ENCODE assay signal across 7 mouse cellular contexts in genomic region chr19:44312007-44312360, GRCm38 (mm10). TPM values are rescaled to one million over a fixed set of nuclear protein-coding genes. Genes with fewer than 3 reads are reported as not detected.
DNase-seq lines count a peak whose midpoint lies in the region; TF ChIP-seq lines count a peak whose summit lies in the region.

No protein-coding gene starts in this region.

- no peak for TF ChIP-seq POLR2A in brain, embryonic 14.5 days (IDR thresholded peaks at IDR 0.05; ENCODE audit: borderline replicate concordance, extremely low read depth, insufficient read depth, insufficient read length, poor library complexity, severe bottlenecking)
- peak; percentile 22 for TF ChIP-seq POLR2A in myocyte (IDR thresholded peaks at IDR 0.05; ENCODE audit: insufficient read length, low read depth)

- DNase-seq in kidney, adult 11 months: peak; percentile 18
- DNase-seq in kidney, postnatal 10 days: no peak
- peak; percentile 93 for DNase-seq in Muller cell, postnatal 12 days (ENCODE audit: inconsistent ontology term)
- peak; percentile 70 for DNase-seq in brain, embryonic 14.5 days (ENCODE audit: low read depth)
- DNase-seq in urinary bladder, adult 18-20 months (ENCODE audit: low spot score in 2 of 2): no peak
- no peak for DNase-seq in right cerebral cortex, postnatal 14 days

- H3K36me3 ChIP-seq in myocyte (ENCODE audit: control insufficient read depth, insufficient read depth): peaks cover 19% of the 10 kb centered on the region

- TF ChIP-seq CTCF in brain, embryonic 14.5 days (IDR thresholded peaks at IDR 0.05; ENCODE audit: borderline replicate concordance, extremely low read depth, insufficient read depth, insufficient read length): no peak

- peak overlapping the region; percentile 63 for H3K4me2 ChIP-seq in myocyte (ENCODE audit: low read depth)

- no peaks in the 10 kb centered on the region for H3K27me3 ChIP-seq in myocyte (ENCODE audit: control insufficient read depth, insufficient read depth, insufficient read length)

- no peak overlapping the region for H3ac ChIP-seq in myocyte (ENCODE audit: control insufficient read depth, insufficient read length)

- no peak overlapping the region for H3K4me3 ChIP-seq in myocyte

- H3K79me2 ChIP-seq in myocyte (ENCODE audit: control insufficient read depth, insufficient read depth): no peaks in the 10 kb centered on the region

TF ChIP-seq in myocyte, 11 proteins besides CTCF, POLR2A, EP300 and RAD21:
- TF ChIP-seq POLR2AphosphoS2 (IDR thresholded peaks at IDR 0.05; ENCODE audit: insufficient read length, low read depth): peak; percentile 59
- TF ChIP-seq MAX (IDR thresholded peaks at IDR 0.05; ENCODE audit: low read depth): no peak
- no peak for TF ChIP-seq SRF (IDR thresholded peaks at IDR 0.05; ENCODE audit: control insufficient read depth, insufficient read length, low read depth)
- TF ChIP-seq MYOG (IDR thresholded peaks at IDR 0.05; ENCODE audit: control insufficient read depth in 1 of 3, insufficient read depth in 1 of 3, insufficient read length in 2 of 3, low read depth in 2 of 3): peak in 1 of 3 experiments; percentile 24

RNA-seq across cellular contexts. Expression of gene Scd2, which starts 18.5 kb away (rescaled TPM):
- polyA plus RNA-seq in brain, embryonic 14.5 days (2012; rRNA removed): 346 and 452 TPM in 2 replicates
- polyA plus RNA-seq in myocyte (2012; fragmentation: generic; extraction: Trizol): 868 TPM

RNA-seq across cellular contexts. Expression of gene Scd4, which starts 20.9 kb away (rescaled TPM):
- polyA plus RNA-seq in brain, embryonic 14.5 days (2012; rRNA removed): 0.19 and 0.30 TPM in 2 replicates
- 0.16 TPM for polyA plus RNA-seq in myocyte (2012; fragmentation: generic; extraction: Trizol)

Comparison
In these comparisons a context has a peak if more than half of its experiments do, and no peak if none do; other contexts are left out.
1. DNase-seq: peak in kidney, adult 11 months (single experiment), Muller cell, postnatal 12 days (single experiment) and brain, embryonic 14.5 days (single experiment); none in kidney, postnatal 10 days (single experiment), urinary bladder, adult 18-20 months (0 of 2) and right cerebral cortex, postnatal 14 days (single experiment).